Mouse (Mus musculus): ENCODE measurements around the gene Enho.

Enho gene

DNA sequence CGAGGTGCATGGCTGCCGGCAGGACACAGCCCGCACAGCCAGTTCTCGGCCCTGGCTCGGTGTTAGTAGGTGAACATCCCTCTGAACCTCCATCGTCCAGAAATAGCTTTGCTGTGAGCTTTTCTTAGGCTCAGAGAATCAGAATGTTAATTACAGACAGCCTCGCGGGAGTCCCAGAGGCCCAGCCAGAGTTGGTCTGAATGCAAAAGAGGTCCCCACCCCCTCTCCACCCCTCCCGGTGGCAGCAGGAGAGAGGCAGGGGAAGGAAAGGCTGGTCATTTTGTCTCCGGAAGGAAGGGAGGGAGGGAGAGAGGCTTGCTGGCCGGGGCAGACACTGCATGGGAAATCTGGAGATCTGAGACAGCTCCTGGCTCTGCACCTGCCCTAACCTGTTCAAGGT lies 8.7 kb downstream of the Enho start:
- peak; percentile 72 for DNase-seq (ENCODE audit: low spot score)

DNA sequence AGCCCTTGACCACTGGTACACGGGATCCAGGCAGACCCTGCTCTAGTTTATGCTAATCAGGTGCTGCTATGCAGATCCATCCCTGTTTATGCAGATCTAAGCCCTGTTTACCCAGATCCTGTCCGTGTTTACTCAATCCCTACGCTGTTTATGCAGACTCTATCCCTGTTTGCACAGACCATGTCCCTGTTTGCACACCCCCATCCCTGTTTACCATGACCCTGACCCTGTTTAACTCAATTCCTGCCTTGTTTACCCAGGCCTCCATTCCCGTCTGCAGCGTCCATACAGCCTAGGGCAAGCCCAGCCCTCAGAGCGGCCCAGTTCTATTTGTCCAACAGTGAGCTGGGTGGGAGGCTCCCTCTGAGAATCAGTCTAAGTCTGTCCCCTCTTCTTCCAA lies 9.9 kb downstream of the Enho start:
- peak; percentile 29 for DNase-seq (ENCODE audit: low spot score)

DNA sequence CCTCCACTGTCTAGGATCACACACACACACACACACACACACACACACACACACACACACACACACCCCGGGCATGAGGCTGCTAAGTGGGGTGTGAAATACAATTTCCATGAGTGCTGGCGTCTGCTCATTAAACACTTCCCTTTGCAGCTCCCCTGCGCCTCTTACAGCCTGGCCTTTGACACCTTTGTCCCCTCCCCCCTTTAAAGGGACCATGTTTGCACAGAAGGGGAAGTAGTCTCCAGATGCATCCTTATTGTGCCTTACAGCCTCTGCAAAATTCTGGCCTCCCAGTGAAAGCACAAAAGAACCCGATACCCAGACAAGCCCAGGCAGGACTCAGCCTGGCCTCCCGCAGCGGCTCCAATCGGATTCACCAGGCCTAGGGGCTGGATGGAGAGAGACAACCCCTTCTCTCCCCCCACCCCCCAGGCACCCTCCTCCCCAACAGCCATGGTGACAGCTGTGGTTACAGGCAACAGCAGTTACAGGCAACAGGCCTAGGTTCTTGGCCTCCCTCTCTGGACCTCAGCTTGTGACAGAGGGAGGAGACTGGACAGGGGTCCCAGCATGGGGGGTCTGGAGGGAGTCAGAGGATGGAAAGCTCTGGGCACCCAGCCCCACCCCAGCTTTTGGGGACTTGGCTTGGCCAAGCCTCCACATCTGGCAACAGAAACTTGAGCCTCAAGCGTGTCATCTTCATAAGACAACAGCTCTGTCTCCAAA lies 11.8 kb downstream of the Enho start:
- peak; percentile 82 for DNase-seq (ENCODE audit: low spot score)

GRCm38 (mm10) chr4:41622071-41622470 lies 18.1 kb downstream of the Enho start:
- DNase-seq (ENCODE audit: low spot score) = no peak

DNA sequence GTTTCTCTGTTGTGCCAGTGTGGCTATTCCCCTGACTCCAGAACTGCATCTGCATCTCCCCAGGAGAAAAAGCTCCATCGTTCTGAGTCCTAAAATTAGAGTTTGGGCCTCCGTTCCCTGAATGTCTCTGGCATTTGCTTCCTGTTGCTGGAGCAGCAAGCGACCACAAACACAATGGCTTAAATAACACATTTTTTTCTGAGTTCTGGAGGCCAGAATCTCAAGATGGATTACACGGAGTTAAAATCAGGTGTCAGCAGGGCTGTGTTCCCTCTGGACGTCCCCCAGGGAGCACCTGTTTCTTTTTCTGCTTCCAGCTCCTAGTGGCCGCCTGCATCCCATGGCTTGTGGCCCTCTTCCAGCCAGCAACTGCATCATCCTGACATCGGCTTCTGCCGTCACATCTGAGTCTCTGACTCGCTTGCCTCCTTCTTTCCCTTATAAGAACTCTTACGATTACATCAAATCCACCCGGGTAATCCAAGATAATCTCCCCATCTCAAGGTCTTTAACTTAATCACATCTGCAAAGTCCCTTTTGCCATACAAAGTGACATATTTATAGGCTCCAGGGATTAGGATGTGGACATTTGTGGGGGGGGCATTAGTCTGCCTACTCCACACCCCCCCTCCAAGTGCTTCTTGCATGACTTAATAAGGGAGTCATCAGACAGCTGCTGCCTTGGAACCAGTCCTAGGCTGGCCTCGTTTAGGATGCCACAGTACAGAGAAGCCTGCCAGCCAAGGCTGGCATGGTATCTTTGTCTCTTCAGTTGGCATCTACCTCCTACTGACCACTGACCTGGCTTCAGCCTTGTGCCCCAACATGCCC lies 21.0 kb downstream of the Enho start:
- no peak for DNase-seq (ENCODE audit: low spot score)

- no peak for DNase-seq (ENCODE audit: low spot score)
Measured at GRCm38 (mm10) chr4:41615661-41616599, 24.2 kb downstream of the Enho start.

DNA sequence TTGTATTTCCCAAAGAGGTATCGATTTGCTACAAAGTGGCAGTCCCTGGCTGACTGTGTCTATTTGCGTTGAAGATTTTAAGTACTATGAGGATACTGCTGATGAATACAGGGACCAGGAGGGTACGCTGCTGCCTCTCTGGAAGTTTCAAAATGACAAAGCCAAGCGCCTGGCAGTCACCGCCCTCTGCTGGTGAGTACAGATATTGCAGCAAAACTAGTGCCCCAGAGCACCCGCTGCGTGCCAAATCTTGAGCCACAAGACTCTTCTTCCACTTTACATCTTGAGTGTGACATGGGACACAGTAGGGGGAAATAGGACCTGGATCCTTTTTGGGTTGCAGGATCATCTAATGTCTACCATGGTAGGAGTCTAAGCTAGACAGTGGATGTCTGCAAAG lies 26.0 kb downstream of the Enho start:
- DNase-seq (ENCODE audit: low spot score) = peak; percentile 91

GRCm38 (mm10) chr4:41612166-41612565 lies 28.0 kb downstream of the Enho start:
- DNase-seq (ENCODE audit: low spot score) = peak; percentile 46

DNA sequence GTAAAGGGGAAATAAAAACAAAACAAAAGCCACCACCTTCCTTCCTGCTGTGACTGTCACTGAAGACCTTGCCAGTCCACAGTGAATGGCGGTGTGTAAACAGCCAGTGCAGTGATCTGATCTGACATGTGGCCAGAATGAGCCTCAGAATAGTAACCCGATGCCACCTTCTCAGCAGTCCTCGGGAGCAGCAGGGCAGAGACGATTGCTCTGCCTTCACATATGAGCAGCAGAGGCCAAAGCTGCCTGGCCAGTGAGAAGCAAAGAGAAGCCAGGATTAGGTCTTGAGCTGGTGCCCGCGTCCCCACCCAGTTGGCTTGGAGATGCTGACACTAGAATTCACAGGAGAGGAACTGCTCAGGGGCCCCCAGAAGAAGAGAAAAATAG lies 29.5 kb downstream of the Enho start:
- DNase-seq (ENCODE audit: low spot score) = no peak

GRCm38 (mm10) chr4:41609681-41610593 lies 30.2 kb downstream of the Enho start:
- no peak for DNase-seq (ENCODE audit: low spot score)

- peak; percentile 83 for DNase-seq (ENCODE audit: low spot score)
Measured at GRCm38 (mm10) chr4:41606784-41607183, 33.3 kb downstream of the Enho start.

DNA sequence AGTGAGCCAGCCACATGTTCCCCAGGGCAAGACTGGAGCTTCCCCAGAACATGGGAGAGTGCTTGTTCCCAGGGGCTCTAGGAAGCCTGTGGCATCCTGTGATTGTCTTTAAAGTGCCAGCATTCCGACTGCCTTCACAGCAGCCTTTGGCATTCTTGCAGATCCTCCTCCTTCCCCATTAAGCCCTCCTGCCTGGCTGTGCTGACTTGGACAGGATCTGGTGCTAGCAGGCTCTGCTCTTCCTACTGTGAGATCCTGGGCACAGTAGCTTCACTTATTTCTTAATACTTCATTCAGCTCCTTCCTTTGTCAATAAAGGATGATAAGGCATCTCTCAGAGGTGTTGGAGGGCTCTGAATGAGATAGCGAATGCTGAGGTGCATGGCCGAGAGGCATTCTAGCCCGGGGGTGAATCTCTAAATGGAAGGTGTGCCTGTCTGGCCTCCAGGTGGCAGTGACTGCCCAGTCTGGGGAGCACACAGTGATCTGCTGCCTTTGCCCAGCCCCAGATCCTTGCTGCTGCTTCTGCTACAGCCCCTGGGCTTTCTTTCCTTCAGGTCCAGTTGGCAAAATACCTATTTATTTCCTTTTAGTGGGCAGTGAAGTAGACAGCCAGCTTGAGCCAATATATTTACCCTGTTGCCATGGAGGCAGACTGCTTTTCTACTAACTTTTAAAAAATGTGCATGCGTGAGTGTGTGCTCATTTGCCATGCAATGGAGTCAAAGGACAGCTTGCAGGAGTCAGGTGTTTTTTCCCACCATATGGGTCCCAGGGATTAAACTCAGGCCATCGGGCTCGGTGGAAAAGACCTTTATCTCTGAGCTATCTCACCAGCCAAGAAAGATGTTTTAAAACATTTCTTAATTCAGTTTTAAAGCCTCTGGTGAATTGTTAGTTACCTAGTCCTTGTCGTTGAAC lies 35.4 kb downstream of the Enho start:
- peak; percentile 42 for DNase-seq (ENCODE audit: low spot score)

- no peak for DNase-seq (ENCODE audit: low spot score)
Measured at GRCm38 (mm10) chr4:41602818-41603217, 37.3 kb downstream of the Enho start.

Measured in embryo, embryonic 10.5 days (tissue).